24 mouse cellular contexts compared by ENCODE assay signal in the genomic region with DNA sequence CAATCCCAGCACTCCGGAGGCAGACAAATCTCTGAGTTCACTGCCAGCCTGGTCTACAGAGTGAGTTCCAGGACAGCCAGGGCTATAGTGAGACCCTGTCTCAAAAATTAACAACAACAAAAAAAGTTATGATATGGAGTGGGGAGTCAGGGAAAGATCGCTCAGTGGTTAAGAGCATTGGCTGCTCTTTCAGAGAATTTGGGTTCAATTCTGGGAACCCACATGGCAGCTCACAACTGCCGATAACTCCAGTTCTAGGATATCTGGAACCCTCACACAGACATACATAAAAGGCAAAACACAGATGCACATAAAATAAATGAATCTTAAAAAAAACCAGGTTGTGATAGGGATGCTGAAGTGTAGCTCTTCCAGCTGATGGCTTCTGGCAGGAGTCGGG.
DNase-seq lines count a peak whose midpoint lies in the region; ATAC-seq and TF ChIP-seq lines count a peak whose summit lies in the region.
"Had no signal": no experiment of that assay in that cellular context is flagged by ENCODE, and none has a peak within 500 bp of the region (broad histone marks: within the 10 kb centered on the region; RNA-seq: fewer than 3 reads in every experiment).

No protein-coding gene starts in this region.

- WGBS in liver, embryonic 11.5 days = 76% methylated on average over 4 of the region's 4 CpGs
- 50% methylated on average over 4 of the region's 4 CpGs for WGBS in liver, embryonic 13.5 days (ENCODE audit: insufficient replicate concordance)
- WGBS in liver, postnatal 0 days (ENCODE audit: insufficient replicate concordance) = 77% methylated on average over 4 of the region's 4 CpGs

- H3K36me3 ChIP-seq in liver, embryonic 11.5 days (ENCODE audit: control insufficient read depth, insufficient read depth, low read length) = peaks cover 6% of the 10 kb centered on the region; the same call in 1 of the 2 replicates
- H3K36me3 ChIP-seq in liver, embryonic 13.5 days = peaks cover 8% of the 10 kb centered on the region
- peaks cover 3% of the 10 kb centered on the region; the same call in 1 of the 2 replicates for H3K36me3 ChIP-seq in liver, postnatal 0 days (replicated peaks; ENCODE audit: insufficient read depth, low read length)
- H3K36me3 ChIP-seq: forebrain, embryonic 15.5 days had no signal

- H3K27ac ChIP-seq in liver, embryonic 11.5 days (ENCODE audit: low read depth, low read length) = no peak overlapping the region
- H3K27ac ChIP-seq in liver, embryonic 13.5 days = peak overlapping the region; percentile 13; the same call in 1 of the 2 replicates
- no peak overlapping the region for H3K27ac ChIP-seq in liver, postnatal 0 days (ENCODE audit: low read depth)
- H3K27ac ChIP-seq: embryonic facial prominence, embryonic 12.5 days; embryonic facial prominence, embryonic 15.5 days; forebrain, embryonic 15.5 days; heart, embryonic 15.5 days; hindbrain, embryonic 10.5 days; hindbrain, embryonic 13.5 days had no signal

- peak; percentile 30 for ATAC-seq in liver, embryonic 11.5 days (replicated peaks; ENCODE audit: low FRiP score)
- peak; percentile 69 for ATAC-seq in liver, embryonic 13.5 days (ENCODE audit: low read depth)
- no peak for ATAC-seq in liver, postnatal 0 days
- no peak for ATAC-seq in activated CD4-positive, CD25-positive, alpha-beta regulatory T cell, adult 4 months
- ATAC-seq: forebrain, embryonic 15.5 days; hindbrain, embryonic 16.5 days; Patski had no signal

- H3K4me2 ChIP-seq in liver, embryonic 11.5 days = no peak overlapping the region
- 0 out of 2 replicates have a peak overlapping the region, but pooled peaks have one; percentile 1 for H3K4me2 ChIP-seq in liver, embryonic 13.5 days
- no peak overlapping the region for H3K4me2 ChIP-seq in liver, postnatal 0 days (ENCODE audit: low read depth, low read length)
- H3K4me2 ChIP-seq: embryonic facial prominence, embryonic 12.5 days; embryonic facial prominence, embryonic 15.5 days; forebrain, embryonic 15.5 days; heart, embryonic 12.5 days; heart, embryonic 15.5 days; hindbrain, embryonic 13.5 days had no signal

- peak; percentile 28; the same call in 1 of the 2 replicates for TF ChIP-seq EP300 in liver, postnatal 0 days (IDR thresholded peaks at IDR 0.05; ENCODE audit: low read depth)

- H3K4me3 ChIP-seq in liver, embryonic 11.5 days (ENCODE audit: low read depth, low read length) = no peak overlapping the region
- H3K4me3 ChIP-seq in liver, embryonic 13.5 days (replicated peaks) = no peak overlapping the region
- no peak overlapping the region for H3K4me3 ChIP-seq in liver, postnatal 0 days (ENCODE audit: low read depth, low read length)
- H3K4me3 ChIP-seq: embryonic facial prominence, embryonic 12.5 days; embryonic facial prominence, embryonic 15.5 days; forebrain, embryonic 15.5 days; heart, embryonic 12.5 days; heart, embryonic 15.5 days; hindbrain, embryonic 10.5 days; hindbrain, embryonic 13.5 days had no signal

- no peak for DNase-seq in liver, embryonic 11.5 days (ENCODE audit: low spot score)
- DNase-seq in liver = no peak
- no peak for DNase-seq in liver, embryonic 13.5 days
- no peak for DNase-seq in liver, postnatal 0 days
- DNase-seq in adrenal gland, postnatal 14 days = no peak
- DNase-seq: adrenal gland, postnatal 25 days; cerebellum, adult 11 months; cerebellum, adult 2 months; cerebellum, adult 9-11 months; cerebellum, postnatal 25 days; gastrocnemius, postnatal 25 days; heart, adult 18-20 months; heart, postnatal 10 days; heart, postnatal 36 days had no signal

- no peak overlapping the region for H3K9ac ChIP-seq in liver, embryonic 11.5 days (ENCODE audit: low read depth, low read length)
- no peak overlapping the region for H3K9ac ChIP-seq in liver, embryonic 13.5 days
- H3K9ac ChIP-seq in liver, postnatal 0 days (replicated peaks) = no peak overlapping the region
- H3K9ac ChIP-seq: embryonic facial prominence, embryonic 12.5 days; embryonic facial prominence, embryonic 15.5 days; forebrain, embryonic 15.5 days; heart, embryonic 12.5 days; heart, embryonic 15.5 days; hindbrain, embryonic 13.5 days had no signal

- H3K9me3 ChIP-seq in liver, embryonic 11.5 days (ENCODE audit: control insufficient read depth, low read length) = no peaks in the 10 kb centered on the region
- no peaks in the 10 kb centered on the region for H3K9me3 ChIP-seq in liver, embryonic 13.5 days (replicated peaks)
- H3K9me3 ChIP-seq in liver, postnatal 0 days (ENCODE audit: low read length) = no peaks in the 10 kb centered on the region
- H3K9me3 ChIP-seq: embryonic facial prominence, embryonic 15.5 days; forebrain, embryonic 15.5 days; heart, embryonic 12.5 days; heart, embryonic 15.5 days; hindbrain, embryonic 10.5 days had no signal

- no peak for TF ChIP-seq CTCF in liver, postnatal 0 days (IDR thresholded peaks at IDR 0.05; ENCODE audit: low read depth)

- H3K4me1 ChIP-seq in liver, embryonic 11.5 days (replicated peaks; ENCODE audit: control insufficient read depth, insufficient read depth, low read length) = peaks cover 3% of the 10 kb centered on the region; the same call in 1 of the 2 replicates
- peaks cover 31% of the 10 kb centered on the region for H3K4me1 ChIP-seq in liver, embryonic 13.5 days (replicated peaks)
- no peaks in the 10 kb centered on the region for H3K4me1 ChIP-seq in liver, postnatal 0 days (ENCODE audit: insufficient read depth)
- H3K4me1 ChIP-seq: embryonic facial prominence, embryonic 12.5 days; embryonic facial prominence, embryonic 15.5 days; forebrain, embryonic 15.5 days; heart, embryonic 15.5 days; hindbrain, embryonic 10.5 days; hindbrain, embryonic 13.5 days had no signal

- no peaks in the 10 kb centered on the region for H3K27me3 ChIP-seq in liver, embryonic 11.5 days (replicated peaks; ENCODE audit: control insufficient read depth, insufficient read depth, low read length)
- H3K27me3 ChIP-seq in liver, embryonic 13.5 days = no peaks in the 10 kb centered on the region
- no peaks in the 10 kb centered on the region for H3K27me3 ChIP-seq in liver, postnatal 0 days (ENCODE audit: insufficient read depth, low read length)
- H3K27me3 ChIP-seq: embryonic facial prominence, embryonic 12.5 days; embryonic facial prominence, embryonic 15.5 days; forebrain, embryonic 15.5 days; heart, embryonic 12.5 days; heart, embryonic 15.5 days; hindbrain, embryonic 13.5 days; Patski had no signal

Comparison
In these comparisons a context has a peak if more than half of its experiments do, and no peak if none do; other contexts are left out.
1. ATAC-seq: peak in liver, embryonic 11.5 days (single experiment) and liver, embryonic 13.5 days (single experiment); none in liver, postnatal 0 days (single experiment) and activated CD4-positive, CD25-positive, alpha-beta regulatory T cell, adult 4 months (single experiment).